Mouse (Mus musculus): ENCODE results near the gene Vmn2r67.
"Not testable (repeated sequence)": the region's sequence is repeated elsewhere in the genome, so short reads cannot be mapped to it uniquely, and the experiment has no call there.

Gene Vmn2r67

DNA sequence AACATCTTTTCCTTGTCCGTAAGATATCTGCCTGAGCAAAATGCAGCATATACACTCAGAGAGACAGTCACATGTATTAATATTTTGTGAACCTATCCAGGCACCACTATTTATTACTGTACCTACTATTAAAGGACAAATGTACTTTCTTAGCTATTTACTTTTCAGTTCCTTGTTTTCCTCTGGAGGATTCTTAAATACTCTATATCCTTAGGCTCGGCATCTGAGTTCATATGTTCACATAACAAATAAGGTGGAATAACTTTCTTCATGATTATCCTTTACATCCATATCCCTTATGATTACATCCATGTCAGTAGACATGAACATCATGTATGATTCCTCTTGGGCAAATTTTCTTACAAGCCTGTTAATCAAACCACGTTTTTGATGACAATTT lies at the start of gene Vmn2r67:
TSS of gene Vmn2r67 (minus strand) at position 101 of the 400 bp plus-strand sequence.
- no peak for DNase-seq (ENCODE audit: extremely low read depth, low read depth)

- not testable (repeated sequence) for DNase-seq (ENCODE audit: extremely low read depth, low read depth)
Observed at GRCm38 (mm10) chr7:85104531-85104930, 51.3 kb downstream of the Vmn2r67 start.
